Mouse (Mus musculus) cerebellum, adult (tissue): ENCODE data around the gene Cmpk1.
"Not testable (repeated sequence)": the region's sequence is repeated elsewhere in the genome, so short reads cannot be mapped to it uniquely, and the experiment has no call there.

Source experiments
- ATAC-seq: cut with Nextera tagmentation; 2 replicates; pipeline ENCODE4 v1.9.2; 2017; ENCODE audit warnings: mild to moderate bottlenecking, moderate library complexity, mixed read lengths; ENCODE audit not compliant: insufficient number of reproducible peaks, low FRiP score, low TSS enrichment

The Cmpk1 gene

DNA sequence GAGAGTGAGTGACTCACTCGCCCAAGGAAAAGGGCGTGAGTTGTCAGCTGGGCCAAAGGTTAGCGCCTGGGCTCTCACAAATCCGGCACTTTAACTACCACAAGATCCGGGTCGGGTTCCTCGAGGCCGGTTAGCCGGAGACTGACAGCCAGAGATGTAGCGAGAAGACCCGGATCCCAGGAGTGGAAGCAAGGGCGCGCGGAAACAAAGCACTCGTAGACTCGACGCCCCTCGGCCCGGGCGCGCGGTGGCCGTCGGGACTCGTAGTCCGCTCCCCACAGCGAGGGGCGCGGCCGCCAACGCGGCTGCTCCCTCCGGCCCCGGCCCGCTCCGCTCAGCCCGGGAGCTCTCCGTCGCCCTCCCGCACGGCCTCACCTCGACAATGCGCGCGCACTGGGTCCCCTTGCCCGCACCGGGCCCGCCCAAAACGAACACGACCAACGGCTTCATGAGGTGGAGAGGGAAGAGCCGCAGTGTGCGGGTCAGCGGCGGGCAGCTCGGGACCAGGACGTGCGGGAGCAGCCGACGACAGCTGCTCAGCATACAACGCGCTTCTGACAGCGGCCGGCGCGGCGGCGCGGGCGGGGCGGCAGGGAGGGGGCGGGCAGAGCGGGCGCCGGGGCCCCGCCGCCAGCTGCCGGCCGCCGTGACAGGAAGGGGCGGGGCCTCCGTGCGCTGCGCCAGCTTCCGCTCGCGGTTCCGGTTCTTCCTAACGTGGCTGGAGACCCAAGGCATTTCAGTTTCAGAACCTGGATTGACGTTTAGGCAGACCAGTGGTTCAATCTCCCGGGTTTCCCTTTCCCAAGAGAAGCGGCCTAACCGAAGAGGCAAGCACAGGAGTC, at the start of gene Cmpk1:
Cmpk1 (minus strand) TSS at position 651 of the 842 bp plus-strand sequence.
- peak; percentile 87 for ATAC-seq

DNA sequence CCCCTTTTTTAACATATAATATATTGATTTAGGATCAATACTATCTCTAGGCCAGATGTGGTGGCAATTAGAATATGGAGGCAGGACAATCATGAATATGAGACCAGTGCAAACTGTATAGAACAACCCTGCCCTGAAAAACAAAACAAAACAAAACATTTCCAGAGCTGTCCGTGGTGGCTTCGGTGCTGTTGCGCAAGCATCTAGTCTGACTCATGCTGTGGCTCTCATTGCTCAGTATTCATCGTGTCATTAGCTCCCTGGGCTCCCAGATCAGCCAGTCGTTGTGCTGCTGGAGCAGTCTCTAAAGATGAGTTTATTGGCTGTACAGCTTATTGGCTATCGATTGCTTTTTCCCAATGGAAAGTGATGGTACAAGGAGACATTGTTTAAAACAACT, 48.0 kb upstream of the Cmpk1 start:
- no peak for ATAC-seq

DNA sequence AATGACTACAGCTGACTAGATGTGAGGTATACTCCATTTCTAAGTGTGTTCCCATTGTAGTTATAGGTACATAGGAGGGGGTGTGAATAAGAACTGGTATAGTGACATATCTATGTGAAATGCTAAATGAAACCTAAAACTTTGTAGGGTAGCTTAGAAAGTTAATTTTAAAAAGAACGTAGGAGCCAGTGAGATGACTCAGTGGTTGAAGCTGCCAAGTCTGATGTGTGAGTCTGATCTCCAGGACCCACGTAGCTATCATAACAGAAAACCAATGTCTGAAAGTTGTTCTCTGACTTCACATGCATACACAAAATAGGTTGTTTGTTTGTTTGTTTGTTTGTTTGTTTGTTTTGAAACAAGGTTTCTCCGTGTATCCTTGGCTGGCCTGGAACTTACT, 33.0 kb upstream of the Cmpk1 start:
- no peak for ATAC-seq

- ATAC-seq: no peak
Observed at GRCm38 (mm10) chr4:115014276-115014675, 27.2 kb upstream of the Cmpk1 start.

GRCm38 (mm10) chr4:115000429-115000795, 13.4 kb upstream of the Cmpk1 start:
- ATAC-seq: no peak

GRCm38 (mm10) chr4:114999773-115000428, 12.9 kb upstream of the Cmpk1 start, which contains the start of gene Stil:
Gene Stil, plus strand, starts transcription at chr4:115000159.
- peak; percentile 100 for ATAC-seq

- no peak for ATAC-seq
Observed at GRCm38 (mm10) chr4:114999445-114999772, 12.4 kb upstream of the Cmpk1 start.

GRCm38 (mm10) chr4:114997051-114997450, 10.0 kb upstream of the Cmpk1 start:
- ATAC-seq: no peak

- ATAC-seq: no peak
Observed at GRCm38 (mm10) chr4:114994218-114994617, 7.2 kb upstream of the Cmpk1 start.

- ATAC-seq: no peak
Observed at GRCm38 (mm10) chr4:114986211-114986590, 840 bp downstream of the Cmpk1 start.

- ATAC-seq: no peak
Observed at GRCm38 (mm10) chr4:114983020-114983419, 4.0 kb downstream of the Cmpk1 start.

GRCm38 (mm10) chr4:114982619-114983018, 4.4 kb downstream of the Cmpk1 start:
- no peak for ATAC-seq

DNA sequence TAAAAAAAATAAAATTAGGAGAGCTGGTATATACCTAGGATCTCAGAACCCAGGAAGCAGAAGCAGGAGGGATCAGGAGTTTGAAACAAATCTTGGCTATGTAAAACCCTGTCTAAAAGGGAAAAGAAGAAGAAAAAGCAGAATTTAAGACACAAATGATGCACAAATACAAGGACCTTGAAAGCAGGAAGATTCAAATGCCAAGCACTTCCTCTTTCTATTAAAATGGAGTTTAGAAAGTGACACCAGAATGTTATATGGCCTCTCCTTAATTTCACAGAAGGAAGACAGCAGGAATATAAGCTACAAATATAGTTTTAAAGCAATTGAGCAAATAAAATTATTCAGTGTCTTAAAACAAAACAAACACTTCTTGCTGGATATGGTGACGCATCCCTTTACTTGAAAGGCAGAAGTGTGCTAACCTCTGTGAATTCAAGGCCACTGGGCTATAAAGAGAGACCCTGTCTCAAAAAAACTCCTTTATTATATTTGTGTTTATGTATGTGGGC, 13.8 kb downstream of the Cmpk1 start:
- ATAC-seq: no peak

- ATAC-seq: no peak
Observed at GRCm38 (mm10) chr4:114970736-114971135, 16.3 kb downstream of the Cmpk1 start.

GRCm38 (mm10) chr4:114960881-114961280, 26.2 kb downstream of the Cmpk1 start:
- ATAC-seq: not testable (repeated sequence)

DNA sequence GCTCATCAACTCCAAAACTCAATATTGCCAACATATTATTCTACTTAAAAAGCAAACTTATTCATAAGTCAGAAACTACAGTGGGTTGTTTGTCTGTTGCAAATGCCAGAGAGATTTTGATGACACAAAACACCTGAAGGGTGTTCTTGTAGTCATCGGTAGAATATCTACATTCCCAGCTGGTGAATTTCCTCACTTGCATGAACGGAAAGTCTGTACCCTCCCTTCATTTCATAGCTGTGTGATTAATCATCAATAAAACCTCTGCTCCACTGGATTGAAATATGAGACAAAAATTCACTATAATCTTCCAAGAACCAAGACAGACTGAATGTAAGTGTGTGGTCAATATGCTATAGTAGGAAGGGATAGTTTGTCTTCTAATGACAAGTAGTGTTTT, 27.5 kb downstream of the Cmpk1 start:
- no peak for ATAC-seq

- ATAC-seq: no peak
Observed at GRCm38 (mm10) chr4:114958786-114959185, 28.3 kb downstream of the Cmpk1 start.

GRCm38 (mm10) chr4:114958231-114958630, 28.8 kb downstream of the Cmpk1 start:
- no peak for ATAC-seq

- no peak for ATAC-seq
Observed at GRCm38 (mm10) chr4:114957403-114957802, 29.6 kb downstream of the Cmpk1 start.

DNA sequence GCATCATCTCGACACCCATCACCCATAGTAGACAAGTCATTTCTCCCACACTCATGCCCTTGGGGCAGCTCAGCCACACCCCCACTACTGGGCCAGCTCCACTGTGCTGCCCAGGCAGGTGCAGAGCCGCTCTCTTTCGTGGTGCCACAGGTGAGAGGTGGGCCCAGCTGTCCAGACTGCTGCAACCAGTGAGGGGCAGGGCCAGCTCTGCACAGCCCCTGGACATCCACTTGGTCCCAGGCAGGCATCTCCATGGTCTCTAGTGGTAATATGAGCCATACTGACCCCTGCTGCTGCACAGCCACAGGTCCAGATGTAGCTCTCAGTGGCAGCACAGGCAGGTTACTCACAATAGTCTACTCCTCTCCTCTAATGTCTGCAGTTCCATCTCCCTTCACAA, 33.9 kb downstream of the Cmpk1 start:
- no peak for ATAC-seq

DNA sequence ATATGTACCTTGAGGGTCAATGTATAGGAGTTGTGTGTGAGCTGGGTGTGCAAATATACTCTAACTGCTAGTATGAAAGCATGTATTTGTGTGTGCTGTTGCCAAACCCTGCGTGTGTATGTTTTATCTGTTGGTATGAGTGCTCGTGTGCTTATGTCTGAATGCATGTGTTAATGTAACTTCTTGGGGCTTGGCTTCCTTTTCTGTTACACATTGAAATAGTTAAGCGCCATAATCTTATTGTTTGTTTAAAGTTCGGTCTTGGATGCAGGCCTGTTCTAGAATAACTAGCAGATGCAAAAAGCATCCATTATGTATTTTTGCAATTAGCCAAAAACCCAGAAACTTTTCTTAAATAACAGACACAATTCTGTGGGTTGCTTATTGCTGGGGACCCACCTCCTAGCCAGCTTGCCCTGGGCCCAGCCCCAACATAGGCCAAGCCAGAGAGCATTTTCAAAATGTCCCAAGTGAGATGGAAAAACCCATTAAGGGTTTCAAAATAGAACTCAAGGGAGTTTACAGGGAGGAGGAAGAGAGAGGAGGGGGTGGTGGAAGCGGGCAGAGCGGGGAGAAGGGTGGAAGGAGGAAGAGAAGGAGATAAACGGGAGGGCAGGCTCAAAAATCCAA, 39.1 kb downstream of the Cmpk1 start:
- ATAC-seq: no peak
